Mouse (Mus musculus) spleen, adult 2 months (tissue): Measurements from ENCODE around the gene Cbfa2t3.

Experiments
- CTCF ChIP-seq: fragments of 200-500 bp; IDR thresholded peaks from 2 replicates; pipeline ENCODE4 v1.5.1; 2011; ENCODE audit warnings: mild to moderate bottlenecking, inconsistent platforms; ENCODE audit not compliant: insufficient read depth, insufficient read length, insufficient replicate concordance; ENCODE audit errors: extremely low read depth
- POLR2A ChIP-seq: fragments of 200-500 bp; IDR thresholded peaks from 2 replicates; pipeline ENCODE4 v1.6.1; 2011; ENCODE audit warnings: low read depth, low read length, inconsistent platforms

DNA sequence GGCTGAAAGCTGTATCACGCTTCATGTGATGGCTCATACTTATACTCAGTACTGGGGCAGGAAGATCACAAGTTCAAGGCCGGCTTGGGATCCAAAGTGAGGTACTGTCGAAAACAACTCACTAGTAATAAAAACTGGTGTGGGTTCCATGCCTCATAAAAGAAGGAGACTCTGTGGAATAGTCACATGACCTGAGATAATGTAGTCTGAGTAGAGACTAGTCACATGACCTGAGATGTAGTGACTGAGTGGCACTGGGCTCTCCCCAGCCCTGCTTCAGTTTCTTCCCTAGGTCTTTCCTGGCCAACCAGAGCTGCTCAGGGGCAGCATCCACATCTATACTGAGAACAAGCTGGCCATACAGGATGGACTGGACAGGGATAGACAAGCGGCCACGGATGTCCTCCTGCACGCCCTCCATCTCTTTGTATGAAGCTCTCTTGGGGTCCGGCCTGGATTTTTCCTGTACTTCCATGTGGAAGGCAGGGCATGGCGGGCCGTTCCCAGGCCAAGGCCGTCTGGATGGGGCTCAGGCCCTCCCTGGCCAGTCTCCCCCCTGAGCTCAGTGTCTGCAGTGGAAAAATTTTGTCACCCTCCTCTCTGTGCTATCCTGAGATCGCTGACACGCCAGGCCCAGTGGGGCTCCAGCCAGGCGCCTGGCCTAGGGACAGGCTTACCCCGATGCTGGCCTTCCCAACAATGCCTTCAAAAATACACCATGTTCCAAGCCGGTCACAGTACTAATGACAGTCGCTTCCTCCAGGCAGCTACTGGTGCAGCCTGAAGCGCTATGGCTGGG is 74.9 kb downstream of the Cbfa2t3 start:
- TF ChIP-seq CTCF: no peak
- no peak for TF ChIP-seq POLR2A
